Mouse (Mus musculus) left cerebral cortex, postnatal 10 days (tissue): ENCODE measurements around the gene Cryab. TPM values are rescaled to one million over a fixed set of nuclear protein-coding genes. Genes with fewer than 3 reads are reported as not detected.

Experiments used
- DNase-seq, 2 experiments: peaks; one replicate each; pipeline ENCODE4 v3.0.0; 2021 to 2022; ENCODE audit warnings: low spot score in 2 of 2, mixed read lengths in 1 of 2; ENCODE audit errors: extremely low spot score in 1 of 2
- intact Hi-C: fragments of 180-260 bp; cut with DNase I; formaldehyde crosslinking; loops from one replicate; pipeline ENCODE4 v1.15.1; 2025
- total RNA-seq, 2 experiments: library from RNA; stranded (reverse); gene quantifications; 2 replicates each; pipeline ENCODE4 v1.2.3; 2021

The Cryab gene
- total RNA-seq: 10 to 100 TPM; 67.6 to 87.4 TPM

GRCm38 (mm10) chr9:50751323-50751722, at the start of gene Cryab:
Gene Cryab (plus strand): TSS chr9:50751325.
- intact Hi-C loops: no loop called here
- no peak for DNase-seq

- no peak for DNase-seq
- intact Hi-C loops: no loop called here
Measured at GRCm38 (mm10) chr9:50704907-50705306, 46.2 kb upstream of the Cryab start.

- no peak for DNase-seq
- intact Hi-C loops: no loop called here
Measured at GRCm38 (mm10) chr9:50709108-50709507, 42.0 kb upstream of the Cryab start.

- no peak for DNase-seq
- intact Hi-C loops: no loop called here
Measured at GRCm38 (mm10) chr9:50711337-50711736, 39.8 kb upstream of the Cryab start.

GRCm38 (mm10) chr9:50714188-50714587, 36.9 kb upstream of the Cryab start:
- no peak for DNase-seq
- intact Hi-C loops: no loop called here

GRCm38 (mm10) chr9:50718878-50719277, 32.2 kb upstream of the Cryab start:
- no peak for DNase-seq
- intact Hi-C loops: no loop called here

- intact Hi-C loops: no loop called here
- peak in 1 of 2 experiments; percentile 83 for DNase-seq
Measured at GRCm38 (mm10) chr9:50721061-50721460, 30.1 kb upstream of the Cryab start.

- DNase-seq: peak in 1 of 2 experiments; percentile 42
- intact Hi-C loops: no loop called here
Measured at GRCm38 (mm10) chr9:50722451-50722911, 28.6 kb upstream of the Cryab start.

- intact Hi-C loops: no loop called here
- DNase-seq: peak; percentile 71 to 83
Measured at GRCm38 (mm10) chr9:50723406-50723805, 27.7 kb upstream of the Cryab start.

GRCm38 (mm10) chr9:50724147-50724546, 27.0 kb upstream of the Cryab start:
- intact Hi-C loops: no loop called here
- DNase-seq: no peak

GRCm38 (mm10) chr9:50724661-50725330, 26.3 kb upstream of the Cryab start:
- no peak for DNase-seq

GRCm38 (mm10) chr9:50725921-50726590, 25.1 kb upstream of the Cryab start:
- DNase-seq: no peak
- intact Hi-C loops: no loop called here

More at GRCm38 (mm10) chr9:50724661-50725330, 26.3 kb upstream of the Cryab start:
- intact Hi-C loops: no loop called here

- DNase-seq: peak in 1 of 2 experiments; percentile 60
- intact Hi-C loops: no loop called here
Measured at GRCm38 (mm10) chr9:50727171-50727924, 23.8 kb upstream of the Cryab start.

- peak; percentile 90 to 91 for DNase-seq
- intact Hi-C loops: no loop called here
Measured at GRCm38 (mm10) chr9:50727925-50728651, 23.0 kb upstream of the Cryab start.

GRCm38 (mm10) chr9:50729600-50729999, 21.5 kb upstream of the Cryab start:
- DNase-seq: no peak
- intact Hi-C loops: no loop called here

- intact Hi-C loops: no loop called here
- no peak for DNase-seq
Measured at GRCm38 (mm10) chr9:50732560-50732959, 18.6 kb upstream of the Cryab start.

- DNase-seq: peak in 1 of 2 experiments; percentile 45
- intact Hi-C loops: loop anchor here (5.0 kb wide), 1 partner anchor 38 kb away; no protein-coding TSS in a partner anchor
Measured at GRCm38 (mm10) chr9:50734989-50735388, 16.1 kb upstream of the Cryab start.

GRCm38 (mm10) chr9:50738914-50739870, 11.9 kb upstream of the Cryab start, which contains the start of gene Dixdc1:
Gene Dixdc1 (minus strand): TSS chr9:50739517.
- intact Hi-C loops: loop anchor here (5.0 kb wide), 1 partner anchor 42 kb away; no protein-coding TSS in a partner anchor

More at GRCm38 (mm10) chr9:50738914-50739870, 11.9 kb upstream of the Cryab start, which contains the start of gene Dixdc1:
- peak; percentile 87 to 94 for DNase-seq
